Mouse (Mus musculus): Measurements from ENCODE around the gene Tedc1. TPM values are rescaled to one million over a fixed set of nuclear protein-coding genes. Genes with fewer than 3 reads are reported as not detected.

Tedc1 gene
- polyA plus RNA-seq, 1 experiment from 2014 or later: 28.5 TPM

DNA sequence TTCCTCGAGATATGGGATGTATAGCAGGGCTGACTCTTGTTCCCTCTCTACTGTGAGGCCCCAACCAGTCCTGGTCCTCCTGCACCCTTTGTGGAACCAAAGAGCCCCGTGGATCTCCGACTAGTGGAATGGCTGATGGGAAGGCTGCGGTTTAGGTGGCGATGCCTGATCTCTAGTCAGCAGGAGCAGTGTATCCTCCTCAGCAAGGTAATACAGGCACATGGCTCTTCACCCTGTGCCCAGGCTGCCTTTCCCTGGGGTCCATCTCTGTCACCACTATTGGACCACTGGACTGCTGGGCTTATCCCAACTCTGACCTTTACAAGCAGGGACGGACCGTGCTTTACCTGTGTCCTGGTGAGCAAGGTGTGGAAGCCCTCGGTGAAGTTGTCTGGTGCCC, 1.3 kb downstream of the Tedc1 start:
- H3K9ac ChIP-seq: no peak overlapping the region
- H3K27ac ChIP-seq: no peak overlapping the region
- peak overlapping the region; percentile 76; the same call in 1 of the 2 replicates for H3K4me3 ChIP-seq
- H3K9me3 ChIP-seq: no peaks in the 10 kb centered on the region
- 89% methylated on average over 8 of the region's 8 CpGs for WGBS
- no peak for ATAC-seq (ENCODE audit: insufficient number of reproducible peaks, low FRiP score, low TSS enrichment, low read depth)
- H3K27me3 ChIP-seq: 0 out of 2 replicates have a peak, but pooled peaks cover 7% of the 10 kb centered on the region
- peaks cover 25% of the 10 kb centered on the region for H3K4me1 ChIP-seq
- H3K4me2 ChIP-seq: peak overlapping the region; percentile 93; the same call in 1 of the 2 replicates
- H3K36me3 ChIP-seq: peaks cover 8% of the 10 kb centered on the region

DNA sequence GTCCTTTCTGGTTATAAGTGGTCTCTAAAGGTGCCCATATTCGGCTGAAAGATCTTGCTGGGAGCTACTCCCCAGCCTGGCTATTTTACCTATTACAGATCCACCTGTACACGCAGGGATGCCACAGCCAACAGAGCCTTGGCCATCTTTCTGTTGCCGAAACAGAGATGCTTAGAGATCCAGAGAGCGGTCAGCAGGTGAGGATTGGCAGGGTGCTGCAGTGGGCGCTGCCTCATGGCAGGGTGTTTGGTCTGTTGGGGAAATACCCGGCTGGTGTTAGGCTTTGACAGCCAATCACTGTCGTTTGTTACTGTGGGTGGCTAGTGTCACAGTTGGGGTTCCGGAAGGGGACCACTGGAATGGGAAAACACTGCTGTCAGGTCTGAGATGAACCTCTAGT, 1.8 kb downstream of the Tedc1 start:
- Histone ChIP-seq H3K27me3 (0 out of 2 replicates have a peak, but pooled peaks cover 7% of the 10 kb centered on the region), H3K9ac (no peak overlapping the region), H3K4me1 (peaks cover 24% of the 10 kb centered on the region), H3K27ac (no peak overlapping the region), H3K4me2 (no peak overlapping the region), H3K4me3 (no peak overlapping the region), H3K36me3 (peaks cover 10% of the 10 kb centered on the region), H3K9me3 (no peaks in the 10 kb centered on the region)
- 91% methylated on average over 8 of the region's 8 CpGs for WGBS
- ATAC-seq (ENCODE audit: insufficient number of reproducible peaks, low FRiP score, low TSS enrichment, low read depth): no peak

DNA sequence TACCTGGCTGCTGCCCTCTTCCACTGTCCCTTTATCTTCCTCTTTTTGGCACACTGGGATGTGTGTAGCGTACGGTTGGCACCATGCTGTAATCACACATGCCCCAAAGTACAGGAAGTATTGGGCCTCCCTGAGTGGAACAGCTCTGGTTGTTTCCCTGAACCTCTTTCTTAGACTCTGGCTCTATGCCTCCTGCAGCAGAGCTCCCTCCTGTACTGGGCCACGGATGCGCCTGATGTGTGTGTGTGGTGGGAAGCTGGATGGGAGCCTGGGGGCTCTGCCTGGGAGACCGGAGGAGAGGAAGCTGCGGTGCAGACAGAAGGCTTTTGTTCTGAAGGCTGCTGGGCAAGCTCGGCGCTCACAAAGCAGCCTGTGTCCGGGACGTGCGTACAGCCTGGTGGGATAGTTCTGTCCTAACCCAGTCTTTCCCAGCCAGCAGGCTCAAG, 7.4 kb downstream of the Tedc1 start:
- H3K27me3 ChIP-seq: no peaks in the 10 kb centered on the region
- 81% methylated on average over 11 of the region's 11 CpGs for WGBS
- H3K4me2 ChIP-seq: no peak overlapping the region
- peak; percentile 37; the same call in 1 of the 2 replicates for ATAC-seq (ENCODE audit: insufficient number of reproducible peaks, low FRiP score, low TSS enrichment, low read depth)
- H3K9ac ChIP-seq: no peak overlapping the region
- peak overlapping the region; percentile 68 for H3K27ac ChIP-seq
- peaks cover 17% of the 10 kb centered on the region for H3K36me3 ChIP-seq
- peaks cover 5% of the 10 kb centered on the region for H3K4me1 ChIP-seq
- H3K9me3 ChIP-seq: no peaks in the 10 kb centered on the region
- no peak overlapping the region for H3K4me3 ChIP-seq

DNA sequence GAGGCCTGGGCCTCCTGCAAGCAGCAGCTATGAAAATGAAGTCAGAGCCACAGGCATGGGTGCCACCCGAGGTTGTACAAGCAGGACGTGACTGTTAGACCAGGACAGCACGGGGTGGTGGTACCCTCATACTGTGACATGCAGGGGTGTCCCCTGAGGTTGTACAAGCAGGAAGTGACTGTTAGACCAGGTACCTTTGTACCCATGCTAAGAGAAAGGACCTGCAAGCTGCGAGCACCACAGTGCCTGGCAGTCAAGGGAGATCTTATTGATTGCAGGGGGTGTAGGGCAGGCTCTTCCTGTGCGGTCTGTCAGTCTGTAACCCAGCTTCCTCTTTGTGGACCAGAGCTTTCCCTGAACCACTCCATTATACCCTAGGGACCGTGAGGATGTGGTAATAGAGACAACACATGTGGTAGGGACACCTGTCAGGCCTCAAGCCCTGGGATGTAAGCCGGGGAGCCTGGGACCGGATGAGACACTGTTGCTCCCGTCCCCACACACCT, 11.9 kb downstream of the Tedc1 start:
- H3K4me2 ChIP-seq: no peak overlapping the region
- H3K27me3 ChIP-seq: no peaks in the 10 kb centered on the region
- peaks cover 6% of the 10 kb centered on the region for H3K36me3 ChIP-seq
- H3K9me3 ChIP-seq: no peaks in the 10 kb centered on the region
- H3K9ac ChIP-seq: no peak overlapping the region
- 77% methylated on average over 9 of the region's 9 CpGs for WGBS
- H3K4me3 ChIP-seq: no peak overlapping the region
- no peak overlapping the region for H3K27ac ChIP-seq
- peaks cover 1% of the 10 kb centered on the region for H3K4me1 ChIP-seq
- ATAC-seq (ENCODE audit: insufficient number of reproducible peaks, low FRiP score, low TSS enrichment, low read depth): no peak

DNA sequence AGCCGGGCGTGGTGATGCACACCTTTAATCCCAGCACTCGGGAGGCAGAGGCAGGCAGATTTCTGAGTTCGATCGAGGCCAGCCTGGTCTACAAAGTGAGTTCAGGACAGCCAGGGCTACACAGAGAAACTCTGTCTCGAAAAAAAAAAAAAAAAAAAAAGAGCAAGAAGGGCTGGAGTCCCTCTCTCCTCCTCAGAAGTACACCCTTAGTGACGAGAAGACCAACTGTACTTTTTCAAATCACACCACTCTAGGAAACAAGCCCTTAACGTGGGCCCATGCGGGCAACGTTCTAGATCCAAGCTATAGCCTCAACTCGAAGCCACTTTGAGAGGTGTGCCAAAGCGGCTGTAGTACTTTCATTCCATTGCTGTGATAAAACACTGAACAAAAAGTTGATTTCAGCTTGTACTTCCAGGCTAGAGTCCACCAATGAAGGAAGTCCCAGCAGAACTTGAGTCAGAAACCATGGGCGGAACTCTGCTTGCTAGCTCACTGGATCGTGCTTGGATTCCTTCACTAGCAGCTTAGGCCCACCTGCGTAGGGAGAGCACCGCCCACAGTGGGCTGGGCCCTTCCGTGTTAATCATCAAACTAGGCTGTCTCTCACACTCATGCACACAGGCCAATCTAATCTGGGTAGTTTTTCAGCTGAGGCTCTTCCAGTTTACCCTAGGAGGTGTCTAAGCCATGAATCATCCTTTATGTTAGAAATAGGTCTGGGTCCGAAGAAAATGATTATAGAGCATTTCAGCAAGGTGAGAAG, 20.9 kb downstream of the Tedc1 start:
- Histone ChIP-seq H3K4me3 (no peak overlapping the region), H3K4me2 (no peak overlapping the region)
- WGBS: 86% methylated on average over 18 of the region's 18 CpGs

DNA sequence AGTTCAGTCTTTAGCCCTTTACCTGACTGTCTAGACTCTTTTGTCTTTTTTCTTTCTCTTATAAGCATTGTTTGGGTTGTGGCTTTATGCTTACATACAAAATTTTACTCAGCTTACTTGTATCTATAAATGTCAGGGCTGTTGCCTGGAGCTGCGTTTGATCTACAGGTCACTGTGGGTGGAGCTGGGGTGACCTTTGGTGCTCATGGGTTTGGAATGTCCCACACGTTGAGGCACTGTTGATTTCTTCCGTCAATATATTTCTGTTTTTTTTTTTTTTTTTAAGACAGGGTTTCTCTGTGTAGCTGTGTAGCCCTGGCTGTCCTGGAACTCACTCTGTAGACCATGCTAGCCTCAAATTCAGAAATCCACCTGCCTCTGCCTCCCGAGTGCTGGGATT, 24.8 kb downstream of the Tedc1 start:
- H3K4me1 ChIP-seq: peaks cover 9% of the 10 kb centered on the region
- H3K4me3 ChIP-seq: no peak overlapping the region
- ATAC-seq (ENCODE audit: insufficient number of reproducible peaks, low FRiP score, low TSS enrichment, low read depth): no peak
- no peak overlapping the region for H3K9ac ChIP-seq
- 0 out of 2 replicates have a peak, but pooled peaks cover 4% of the 10 kb centered on the region for H3K27me3 ChIP-seq
- 66% methylated on average over 4 of the region's 4 CpGs for WGBS
- no peaks in the 10 kb centered on the region for H3K9me3 ChIP-seq
- no peaks in the 10 kb centered on the region for H3K36me3 ChIP-seq
- H3K27ac ChIP-seq: no peak overlapping the region
- H3K4me2 ChIP-seq: no peak overlapping the region

More for the DNA sequence above, 20.9 kb downstream of the Tedc1 start:
- H3K9ac ChIP-seq: no peak overlapping the region
- no peaks in the 10 kb centered on the region for H3K9me3 ChIP-seq
- H3K4me1 ChIP-seq: no peaks in the 10 kb centered on the region
- no peaks in the 10 kb centered on the region for H3K36me3 ChIP-seq
- no peaks in the 10 kb centered on the region for H3K27me3 ChIP-seq
- no peak for ATAC-seq (ENCODE audit: insufficient number of reproducible peaks, low FRiP score, low TSS enrichment, low read depth)
- no peak overlapping the region for H3K27ac ChIP-seq

DNA sequence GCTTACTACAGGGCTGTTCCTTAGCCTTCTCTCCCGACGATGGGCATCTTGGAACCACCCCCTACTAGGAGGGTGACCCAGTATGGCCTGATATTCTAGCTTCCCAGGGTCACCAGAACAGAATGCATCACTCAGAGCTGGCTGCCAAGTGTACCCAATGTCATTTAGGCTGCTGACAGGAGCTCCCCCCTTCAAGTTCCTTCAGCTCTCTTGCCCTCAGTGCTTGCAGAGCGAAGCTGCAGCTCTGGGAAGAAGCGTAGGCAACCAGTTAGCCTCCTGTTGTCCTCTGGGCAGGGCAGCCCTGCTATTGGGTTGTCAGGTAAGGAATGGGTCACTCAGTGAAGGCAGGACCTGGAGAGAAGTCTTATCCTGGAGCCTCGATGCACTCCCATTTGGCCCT, 28.7 kb downstream of the Tedc1 start:
- Histone ChIP-seq H3K4me1 (peaks cover 33% of the 10 kb centered on the region), H3K27me3 (peaks cover 22% of the 10 kb centered on the region; the same call in 1 of the 2 replicates), H3K27ac (no peak overlapping the region), H3K36me3 (peaks cover 18% of the 10 kb centered on the region), H3K4me3 (no peak overlapping the region), H3K4me2 (0 out of 2 replicates have a peak overlapping the region, but pooled peaks have one; percentile 90), H3K9ac (no peak overlapping the region), H3K9me3 (no peaks in the 10 kb centered on the region)
- ATAC-seq (ENCODE audit: insufficient number of reproducible peaks, low FRiP score, low TSS enrichment, low read depth): no peak
- 68% methylated on average over 5 of the region's 5 CpGs for WGBS

DNA sequence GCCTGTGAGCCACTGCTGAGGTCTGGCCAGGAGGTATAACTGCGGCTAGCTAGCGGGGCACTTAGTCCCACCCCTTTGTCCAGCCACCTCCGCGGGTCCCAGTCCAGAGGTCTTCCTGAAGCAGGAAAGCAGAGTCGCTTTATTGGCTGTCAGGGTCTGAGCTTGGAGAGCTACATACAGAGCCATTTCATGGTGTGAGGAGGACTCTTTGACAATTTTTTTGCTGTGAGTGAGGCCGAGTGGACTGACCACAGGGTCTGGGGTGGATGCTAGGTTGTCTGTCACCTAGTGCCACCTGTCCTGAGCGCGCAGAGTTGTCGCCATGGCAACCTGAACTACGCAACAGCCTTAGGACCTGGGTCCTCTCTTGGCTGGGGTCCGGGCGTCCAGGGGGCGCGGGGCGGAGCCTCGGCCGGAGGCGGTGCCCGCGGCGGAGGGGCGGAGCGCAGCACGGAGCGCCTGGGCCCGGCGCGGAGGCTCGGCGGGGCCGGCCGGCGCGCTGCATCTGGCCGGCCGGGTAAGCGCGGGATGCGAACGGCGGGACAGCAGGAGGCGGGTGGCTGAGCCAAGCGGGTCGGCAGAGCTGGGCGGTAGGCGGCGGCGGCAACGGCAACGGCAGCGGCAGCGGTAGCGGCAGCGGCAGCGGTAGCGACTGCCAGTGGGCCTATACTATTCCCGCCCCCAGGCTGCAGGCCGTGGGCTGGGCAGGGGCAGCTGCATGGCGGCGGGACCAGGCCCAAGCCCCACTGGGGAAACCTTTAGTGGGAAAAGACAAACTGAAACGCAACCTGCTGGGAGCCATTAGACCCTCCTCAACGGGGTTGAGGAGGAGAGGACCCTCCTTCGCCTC, 29.4 kb downstream of the Tedc1 start, which contains the start of gene Tmem121:
Tmem121 (plus strand) TSS at position 489 of the 850 bp plus-strand sequence.
- H3K9ac ChIP-seq: peak within 1 kb of the TSS; percentile 61
- peak within 1 kb of the TSS; percentile 63 for H3K4me3 ChIP-seq
- H3K27me3 ChIP-seq: peaks cover 22% of the 10 kb centered on the region; the same call in 1 of the 2 replicates
- WGBS: under 1% methylated on average over 62 of the region's 63 CpGs
- peak within 1 kb of the TSS; percentile 90 for H3K4me2 ChIP-seq
- H3K36me3 ChIP-seq: peaks cover 24% of the 10 kb centered on the region
- no peak within 1 kb of the TSS for H3K27ac ChIP-seq
- H3K4me1 ChIP-seq: peaks cover 33% of the 10 kb centered on the region
- no peaks in the 10 kb centered on the region for H3K9me3 ChIP-seq
- no peak for ATAC-seq (ENCODE audit: insufficient number of reproducible peaks, low FRiP score, low TSS enrichment, low read depth)

DNA sequence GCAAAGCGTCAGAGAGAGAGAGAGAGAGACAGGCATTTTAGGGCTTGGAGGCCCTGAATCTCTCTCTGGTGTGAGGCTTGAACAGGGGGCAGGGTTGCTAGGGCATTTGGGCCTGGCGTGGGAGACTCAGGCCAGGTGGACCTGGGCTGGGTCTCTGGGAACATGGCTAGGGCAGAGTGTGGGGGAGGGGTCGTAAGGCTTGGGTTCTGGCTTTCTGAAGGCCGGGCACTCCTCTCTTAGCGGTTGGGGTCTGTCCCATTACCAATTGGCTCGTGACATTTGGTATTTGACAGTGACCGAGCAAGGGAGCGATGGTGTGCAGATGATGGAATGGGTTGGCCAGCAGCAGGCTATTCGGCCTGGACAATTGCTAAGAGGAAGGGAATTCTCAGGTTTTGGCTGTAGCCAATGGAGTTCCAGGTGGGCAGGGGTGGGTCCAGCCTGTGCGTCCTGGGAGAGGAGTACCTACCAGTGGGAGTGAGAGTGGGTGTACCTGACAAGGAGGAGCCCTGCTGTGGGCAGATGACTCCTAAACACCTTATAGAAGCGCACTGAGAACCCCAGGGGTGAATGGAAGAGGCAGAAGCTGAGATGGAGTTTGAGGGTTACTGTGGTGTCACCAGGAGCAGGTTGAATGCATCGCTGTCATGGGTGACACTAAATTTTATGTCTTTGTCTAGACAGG, 30.2 kb downstream of the Tedc1 start:
- Histone ChIP-seq H3K9ac (peak overlapping the region; percentile 61), H3K4me1 (peaks cover 33% of the 10 kb centered on the region), H3K9me3 (no peaks in the 10 kb centered on the region), H3K27me3 (peaks cover 22% of the 10 kb centered on the region; the same call in 1 of the 2 replicates), H3K36me3 (peaks cover 32% of the 10 kb centered on the region), H3K27ac (no peak overlapping the region), H3K4me3 (peak overlapping the region; percentile 63), H3K4me2 (peak overlapping the region; percentile 90)
- no peak for ATAC-seq (ENCODE audit: insufficient number of reproducible peaks, low FRiP score, low TSS enrichment, low read depth)
- 42% methylated on average over 12 of the region's 12 CpGs for WGBS

DNA sequence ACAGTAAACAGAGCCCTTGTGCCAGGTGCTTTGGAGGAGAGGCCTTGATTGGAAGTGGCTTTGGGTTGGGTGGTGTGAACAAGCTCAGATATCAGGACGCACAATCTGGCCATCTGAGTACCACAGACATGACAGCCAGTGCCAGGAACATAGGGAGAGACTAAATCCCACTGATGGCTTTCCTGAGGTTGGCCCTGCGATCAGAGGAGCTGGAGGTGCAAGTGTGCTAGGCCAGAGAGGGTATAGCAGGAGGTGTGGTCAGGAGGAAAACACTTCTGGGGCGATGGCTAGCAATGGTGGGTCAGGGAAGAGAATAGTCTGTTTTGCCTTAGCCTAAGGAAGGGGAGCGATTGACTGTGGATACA, 30.8 kb downstream of the Tedc1 start:
- Histone ChIP-seq H3K27me3 (peaks cover 22% of the 10 kb centered on the region; the same call in 1 of the 2 replicates), H3K4me1 (peaks cover 33% of the 10 kb centered on the region), H3K9ac (no peak overlapping the region), H3K9me3 (no peaks in the 10 kb centered on the region), H3K4me2 (peak overlapping the region; percentile 90), H3K4me3 (peak overlapping the region; percentile 63), H3K36me3 (peaks cover 34% of the 10 kb centered on the region), H3K27ac (no peak overlapping the region)
- 49% methylated on average over 4 of the region's 4 CpGs for WGBS
- ATAC-seq (ENCODE audit: insufficient number of reproducible peaks, low FRiP score, low TSS enrichment, low read depth): no peak

DNA sequence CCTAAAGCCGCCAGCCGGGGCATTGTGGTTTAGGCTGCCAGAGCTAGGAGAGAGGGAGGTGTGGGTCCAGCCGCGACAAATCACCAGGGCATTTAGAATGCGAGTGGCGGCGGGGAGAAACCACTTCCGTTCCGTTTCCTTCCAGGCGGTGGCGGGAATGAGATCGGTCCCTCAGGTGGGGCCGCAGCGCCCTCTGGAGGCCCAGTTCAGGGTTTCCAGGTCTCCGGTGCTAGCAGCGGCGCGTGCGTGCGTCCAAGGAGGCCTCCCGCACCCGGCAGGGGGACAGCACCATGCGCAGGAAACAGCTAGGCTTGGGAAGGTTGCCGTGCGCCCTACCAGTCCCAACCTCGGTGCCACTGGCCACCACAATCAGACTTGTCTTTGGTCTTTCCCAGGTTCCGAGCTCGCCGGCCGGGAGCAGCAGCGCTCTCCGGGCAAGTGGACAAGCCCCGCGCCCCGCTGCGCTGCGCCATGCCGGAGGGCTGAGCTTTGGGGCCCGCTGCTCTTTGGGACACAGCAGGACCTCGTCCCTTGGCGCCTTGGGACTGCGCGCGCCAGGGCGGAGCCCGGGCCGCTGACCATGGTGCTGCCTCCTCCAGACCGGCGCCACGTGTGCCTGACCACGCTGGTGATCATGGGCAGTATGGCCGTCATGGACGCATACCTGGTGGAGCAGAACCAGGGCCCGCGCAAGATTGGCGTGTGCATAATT, 31.5 kb downstream of the Tedc1 start:
- Histone ChIP-seq H3K27me3 (peaks cover 22% of the 10 kb centered on the region; the same call in 1 of the 2 replicates), H3K4me1 (peaks cover 33% of the 10 kb centered on the region), H3K36me3 (peaks cover 34% of the 10 kb centered on the region), H3K9ac (no peak overlapping the region), H3K4me2 (peak overlapping the region; percentile 90), H3K4me3 (peak overlapping the region; percentile 44), H3K27ac (no peak overlapping the region), H3K9me3 (no peaks in the 10 kb centered on the region)
- 0 out of 2 replicates have a peak, but pooled peaks have one; percentile 7 for ATAC-seq (ENCODE audit: insufficient number of reproducible peaks, low FRiP score, low TSS enrichment, low read depth)
- WGBS: 3% methylated on average over 56 of the region's 56 CpGs
